Mouse (Mus musculus) right cerebral cortex, adult 18-20 months (tissue): ENCODE measurements around the gene Dupd1.

ENCODE experiments used
- DNase-seq: peaks from one replicate; pipeline ENCODE4 v3.0.0; 2022; ENCODE audit warnings: mixed read lengths

Dupd1 gene

GRCm38 (mm10) chr14:21714486-21714885 lies at the start of gene Dupd1:
TSS of gene Dupd1 (minus strand) at chr14:21714576.
- no peak for DNase-seq

GRCm38 (mm10) chr14:21763736-21764135 lies 49.4 kb upstream of the Dupd1 start:
- no peak for DNase-seq

- DNase-seq: no peak
Observed at GRCm38 (mm10) chr14:21761560-21761959, 47.2 kb upstream of the Dupd1 start.

- no peak for DNase-seq
Observed at GRCm38 (mm10) chr14:21753367-21753766, 39.0 kb upstream of the Dupd1 start.

- no peak for DNase-seq
Observed at GRCm38 (mm10) chr14:21752411-21752810, 38.0 kb upstream of the Dupd1 start.

GRCm38 (mm10) chr14:21750881-21751542 lies 36.6 kb upstream of the Dupd1 start, which contains the start of gene Dusp13:
TSS of gene Dusp13 (minus strand) at chr14:21751181.
- peak; percentile 71 for DNase-seq

- DNase-seq: peak; percentile 87
Observed at GRCm38 (mm10) chr14:21750008-21750880, 35.9 kb upstream of the Dupd1 start, which contains the start of gene Samd8. TSS of gene Samd8 (plus strand) at chr14:21750531.

- no peak for DNase-seq
Observed at GRCm38 (mm10) chr14:21748142-21748870, 33.9 kb upstream of the Dupd1 start.

- no peak for DNase-seq
Observed at GRCm38 (mm10) chr14:21747436-21748141, 33.2 kb upstream of the Dupd1 start.

GRCm38 (mm10) chr14:21746846-21747245 lies 32.5 kb upstream of the Dupd1 start:
- no peak for DNase-seq

- no peak for DNase-seq
Observed at GRCm38 (mm10) chr14:21746251-21746650, 31.9 kb upstream of the Dupd1 start.

GRCm38 (mm10) chr14:21745149-21745548 lies 30.8 kb upstream of the Dupd1 start:
- DNase-seq: no peak

GRCm38 (mm10) chr14:21744169-21744568 lies 29.8 kb upstream of the Dupd1 start:
- no peak for DNase-seq

- DNase-seq: no peak
Observed at GRCm38 (mm10) chr14:21742441-21742840, 28.1 kb upstream of the Dupd1 start.

GRCm38 (mm10) chr14:21741786-21742185 lies 27.4 kb upstream of the Dupd1 start:
- peak; percentile 77 for DNase-seq

GRCm38 (mm10) chr14:21741314-21741713 lies 26.9 kb upstream of the Dupd1 start:
- no peak for DNase-seq

- no peak for DNase-seq
Observed at GRCm38 (mm10) chr14:21740345-21740744, 26.0 kb upstream of the Dupd1 start.

GRCm38 (mm10) chr14:21733131-21733905 lies 18.9 kb upstream of the Dupd1 start:
- DNase-seq: no peak

GRCm38 (mm10) chr14:21729936-21730335 lies 15.6 kb upstream of the Dupd1 start:
- no peak for DNase-seq

GRCm38 (mm10) chr14:21729031-21729732 lies 14.8 kb upstream of the Dupd1 start:
- peak; percentile 73 for DNase-seq
